Mouse (Mus musculus) ovary, adult 10 weeks (tissue): ENCODE measurements around the gene Olfr12. TPM values are rescaled to one million over a fixed set of nuclear protein-coding genes. Genes with fewer than 3 reads are reported as not detected.

Experiments
- polyA plus RNA-seq: library from polyadenylated mRNA; stranded (reverse); fragments of 350-450 nt; fragmentation: Illumina TruSeq; extraction: RNeasy Lipid Tissue Mini Kit (QIAGEN cat#74804); gene quantifications from one replicate; pipeline ENCODE4 v1.2.3, GENCODE M21; 2014

Gene Olfr12
- not detected for polyA plus RNA-seq

DNA sequence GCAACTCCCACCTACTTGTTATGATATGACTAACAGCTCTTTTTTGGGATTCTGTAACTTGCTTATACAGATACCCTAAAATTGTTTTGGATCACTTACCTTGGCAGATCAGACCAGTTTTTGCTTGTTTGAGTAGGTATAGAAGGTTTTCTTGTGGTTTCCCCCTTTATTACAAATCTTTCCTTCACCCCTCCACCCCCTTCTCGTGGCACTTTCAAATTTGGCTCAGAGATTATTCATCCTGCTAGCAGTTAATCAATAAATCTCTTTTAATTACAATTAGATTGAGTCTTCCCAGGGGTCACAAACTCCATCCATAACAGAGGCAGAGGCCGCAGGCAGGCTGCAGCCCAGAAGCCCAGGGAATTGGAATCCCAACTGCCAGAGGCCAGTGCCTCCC is at the start of gene Olfr12:
Olfr12 (plus strand) TSS at position 301 of the 400 bp plus-strand sequence.

DNA sequence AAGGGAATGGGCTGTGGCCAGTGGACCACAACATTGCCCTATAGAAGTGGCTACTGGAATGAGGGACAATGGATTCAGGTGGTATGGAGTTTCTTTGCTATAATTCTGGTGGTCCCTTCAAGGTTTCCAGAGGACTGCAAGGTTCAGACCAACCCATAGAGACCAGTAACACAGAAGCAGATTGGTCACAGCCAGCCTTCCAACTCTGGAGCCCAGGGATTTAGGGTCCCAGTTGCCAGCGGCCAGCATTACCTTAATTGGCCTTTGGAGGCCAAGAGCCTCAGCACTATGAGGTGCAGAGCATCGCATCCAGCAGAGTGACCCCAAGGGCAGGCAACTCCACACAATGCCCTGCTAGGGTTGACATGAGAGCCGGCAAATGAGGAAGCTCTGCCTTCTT is 46.6 kb upstream of the Olfr12 start, which contains the start of gene Olfr1413:
Olfr1413 (plus strand) TSS at position 301 of the 400 bp plus-strand sequence.

DNA sequence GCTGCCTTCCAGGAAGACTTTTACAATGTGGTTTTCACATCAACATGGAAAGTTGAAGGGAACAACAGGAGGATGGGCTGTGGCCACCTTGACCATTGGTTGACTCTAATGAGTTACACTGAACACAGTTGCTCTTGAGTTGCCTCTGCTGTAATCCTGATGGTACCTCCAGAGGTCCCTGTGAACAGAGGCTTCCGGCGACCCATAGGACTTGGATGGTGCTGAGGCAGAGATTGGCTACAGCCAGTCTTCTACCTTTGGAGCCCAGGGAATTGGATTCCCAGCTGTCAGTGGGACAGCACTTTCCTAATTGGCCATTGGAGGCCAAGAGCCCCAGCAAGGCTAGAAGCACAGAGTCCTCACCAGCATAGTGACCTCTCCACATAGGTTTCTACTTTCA is 32.1 kb upstream of the Olfr12 start, which contains the start of gene Olfr1412:
Olfr1412 (plus strand) TSS at position 301 of the 400 bp plus-strand sequence.

DNA sequence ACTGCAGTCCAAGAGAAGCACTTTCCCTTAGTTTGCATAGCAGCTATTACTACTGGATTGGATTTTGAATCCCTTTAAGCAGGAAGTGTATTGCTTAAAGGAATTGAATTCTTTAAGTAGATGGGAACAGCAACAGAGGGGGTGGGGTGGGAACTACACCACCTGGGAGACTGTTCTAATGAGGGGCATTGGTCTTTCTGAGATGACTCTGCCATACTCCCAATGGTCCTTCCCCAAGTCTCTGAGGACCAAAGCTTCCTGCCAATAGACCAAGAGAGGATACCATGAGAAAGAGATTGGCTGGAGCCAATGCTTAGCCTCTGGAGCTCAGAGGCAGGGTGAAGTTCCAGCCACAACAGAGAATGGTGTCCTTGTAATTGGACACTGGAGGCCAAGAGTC is 23.5 kb upstream of the Olfr12 start, which contains the start of gene Olfr1411:
Olfr1411 (plus strand) TSS at position 301 of the 400 bp plus-strand sequence.

DNA sequence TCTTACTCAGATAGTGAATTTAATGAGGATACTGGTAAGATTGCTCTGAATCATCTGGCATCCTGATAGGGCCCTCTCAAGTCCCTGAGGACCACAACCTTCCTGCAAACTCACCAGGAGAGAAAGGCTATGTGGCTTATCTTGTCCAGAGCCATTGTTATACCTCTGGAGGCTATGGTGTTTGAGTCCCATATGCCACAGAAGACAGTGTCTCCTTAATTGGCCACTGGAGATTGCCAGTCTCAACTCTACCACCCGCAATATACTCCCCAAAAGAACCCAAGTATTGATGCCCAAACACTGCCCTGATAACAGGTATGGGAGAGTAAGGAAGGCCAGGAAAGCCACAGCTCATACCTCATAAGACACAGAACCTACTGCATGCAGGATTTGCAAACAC is 12.1 kb upstream of the Olfr12 start, which contains the start of gene Olfr1410:
Olfr1410 (plus strand) TSS at position 301 of the 400 bp plus-strand sequence.

DNA sequence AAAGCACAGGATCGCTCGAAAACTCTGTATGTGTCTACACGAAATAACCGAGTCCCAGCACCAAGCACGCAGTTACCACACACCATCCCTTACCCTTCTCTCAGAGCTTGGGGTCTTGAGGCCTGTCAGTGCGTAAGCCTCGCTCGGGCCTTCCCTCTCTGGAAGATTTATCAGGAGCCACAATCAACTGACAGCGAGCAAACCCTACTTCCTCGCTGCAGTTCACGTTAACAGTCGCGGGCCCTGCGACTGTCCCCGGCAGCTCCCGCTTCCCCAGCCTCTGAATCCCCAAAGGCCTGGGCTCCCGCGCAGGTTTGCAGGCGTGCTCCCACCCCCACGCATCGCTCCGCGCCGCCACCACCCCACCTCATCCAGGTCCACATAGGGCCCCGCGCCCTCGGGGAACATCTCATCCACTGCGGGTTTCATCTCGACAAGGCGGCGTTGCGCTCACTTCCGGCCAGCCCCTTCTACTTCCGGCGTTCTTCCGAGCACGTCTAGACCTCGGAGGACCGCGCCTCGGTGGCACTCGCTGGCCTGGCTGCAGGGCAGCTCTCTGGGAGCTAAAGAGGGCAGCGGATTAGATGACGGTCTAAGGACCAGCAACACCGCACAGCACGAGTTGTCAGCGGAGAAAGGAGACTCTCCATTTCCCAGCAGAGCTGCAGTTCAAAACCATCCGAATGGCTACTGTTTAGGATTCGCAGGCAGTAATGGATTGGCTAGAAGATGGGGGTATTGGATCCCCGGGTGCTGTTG is 24.1 kb downstream of the Olfr12 start, which contains the start of gene Cops9:
Cops9 (minus strand) TSS at position 472 of the 759 bp plus-strand sequence.

DNA sequence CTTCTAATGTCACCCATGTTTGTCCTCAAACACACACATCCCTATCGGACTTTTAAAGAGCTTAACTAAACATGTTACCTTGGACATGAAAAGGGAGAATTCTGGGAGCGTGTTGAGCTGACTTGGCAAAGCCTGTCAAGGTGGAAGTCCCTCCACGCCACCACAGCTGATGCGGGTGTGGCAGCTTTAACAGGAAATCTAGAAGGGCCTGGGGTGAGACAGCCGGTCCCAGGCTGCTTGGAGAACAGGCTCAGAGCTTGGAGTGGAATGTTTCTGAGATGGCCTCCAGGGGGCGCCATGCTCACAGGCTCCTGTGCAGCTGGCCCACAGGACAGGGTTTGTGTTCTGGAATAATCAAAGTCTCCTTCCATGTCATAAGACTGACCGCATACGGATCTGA is 31.1 kb downstream of the Olfr12 start, which contains the start of gene Otos:
Otos (minus strand) TSS at position 169 of the 400 bp plus-strand sequence.

Other genes starting within 250 kb of the Olfr12 start
- gene Ndufa10, start 143.9 kb upstream of the Olfr12 start, polyA plus RNA-seq, result 139 TPM
- not detected for gene Olfr1416, start 132.7 kb upstream of the Olfr12 start, polyA plus RNA-seq
- gene Olfr1415, start 121.7 kb upstream of the Olfr12 start, polyA plus RNA-seq, result not detected
- gene Olfr1414, start 99.1 kb upstream of the Olfr12 start, polyA plus RNA-seq, result not detected
- gene Olfr1413, start 46.5 kb upstream of the Olfr12 start, polyA plus RNA-seq, result not detected
- gene Olfr1412, start 32.0 kb upstream of the Olfr12 start, polyA plus RNA-seq, result not detected
- gene Olfr1411, start 23.4 kb upstream of the Olfr12 start, polyA plus RNA-seq, result not detected
- gene Olfr1410, start 12.0 kb upstream of the Olfr12 start, polyA plus RNA-seq, result not detected
- 47.2 TPM for gene Cops9, start 24.2 kb downstream of the Olfr12 start, polyA plus RNA-seq
- gene Otos, start 31.1 kb downstream of the Olfr12 start, polyA plus RNA-seq, result not detected
- gene Gpc1, start 213.9 kb downstream of the Olfr12 start, polyA plus RNA-seq, result 0.71 TPM